Mouse (Mus musculus) intestine, embryonic 16.5 days (tissue): ENCODE measurements around the gene Idh3a. TPM values are rescaled to one million over a fixed set of nuclear protein-coding genes. Genes with fewer than 3 reads are reported as not detected.

ENCODE experiments used
- polyA plus RNA-seq: library from polyadenylated mRNA; unstranded; fragments of >200 nt; fragmentation: Nextera tagmentation; extraction: Ambion mirVana; gene quantifications from 2 replicates; pipeline ENCODE4 v1.2.1, GENCODE M21; 2015

The Idh3a gene
- polyA plus RNA-seq, 1 experiment from 2014 or later, result 213 TPM

Other genes with a start within 250 kb of the Idh3a start
- gene Dmxl2, start 84.7 kb upstream of the Idh3a start, polyA plus RNA-seq, result 2.3 TPM in 2 replicates
- gene Sh2d7, start 47.4 kb upstream of the Idh3a start, polyA plus RNA-seq, result not detected in 2 replicates
- gene Cib2, start 26.1 kb upstream of the Idh3a start, polyA plus RNA-seq, result 6.6 and 7.2 TPM in 2 replicates
- 0.15 and 0.91 TPM in 2 replicates for gene Acsbg1, start 75.5 kb downstream of the Idh3a start, polyA plus RNA-seq
- gene Dnaja4, start 112.5 kb downstream of the Idh3a start, polyA plus RNA-seq, result 3.9 and 4.5 TPM in 2 replicates
- 142 and 148 TPM in 2 replicates for gene Wdr61, start 148.2 kb downstream of the Idh3a start, polyA plus RNA-seq
- 9.0 and 9.8 TPM in 2 replicates for gene Crabp1, start 178.4 kb downstream of the Idh3a start, polyA plus RNA-seq